Mouse (Mus musculus) gastrocnemius, postnatal 25 days (tissue): ENCODE results near the gene Crybb1. TPM values are rescaled to one million over a fixed set of nuclear protein-coding genes. Genes with fewer than 3 reads are reported as not detected.

Experiments
- DNase-seq: peaks from one replicate; pipeline ENCODE4 v3.0.0; 2022
- long read RNA-seq, 2 experiments: library from polyadenylated mRNA; stranded (forward); transcript quantifications; one replicate each; pipeline ENCODE4 v2.0.0; 2021
- total RNA-seq, 2 experiments: library from RNA; stranded (reverse); gene quantifications; 1 replicate in 1 of 2; 2 replicates in 1 of 2; pipeline ENCODE4 v1.2.3; 2021

Gene Crybb1
- 1 to 10 TPM; 3.2 to 3.9 TPM for total RNA-seq
- long read RNA-seq, experiment 1, transcript Crybb1-201 (6 exons, 882 nt): major isoform, 6 of 6 reads
- long read RNA-seq, experiment 1, partial matches to known transcripts: 0 of 6 reads
- long read RNA-seq, experiment 1, other reads (novel, unspliced or antisense): 0 of 6 reads
- long read RNA-seq, experiment 2, partial matches to known transcripts: 0 of 4 reads
- long read RNA-seq, experiment 2, other reads (novel, unspliced or antisense): 0 of 4 reads

GRCm38 (mm10) chr5:112255426-112255825 lies at the start of gene Crybb1:
Gene Crybb1, plus strand, starts transcription at chr5:112255815.
- peak; percentile 83 for DNase-seq

GRCm38 (mm10) chr5:112206543-112207255 lies 48.9 kb upstream of the Crybb1 start:
- DNase-seq: no peak

GRCm38 (mm10) chr5:112208321-112208720 lies 47.3 kb upstream of the Crybb1 start:
- DNase-seq: no peak

- no peak for DNase-seq
Observed at GRCm38 (mm10) chr5:112210104-112210503, 45.5 kb upstream of the Crybb1 start.

- no peak for DNase-seq
Observed at GRCm38 (mm10) chr5:112211911-112212310, 43.7 kb upstream of the Crybb1 start.

DNA sequence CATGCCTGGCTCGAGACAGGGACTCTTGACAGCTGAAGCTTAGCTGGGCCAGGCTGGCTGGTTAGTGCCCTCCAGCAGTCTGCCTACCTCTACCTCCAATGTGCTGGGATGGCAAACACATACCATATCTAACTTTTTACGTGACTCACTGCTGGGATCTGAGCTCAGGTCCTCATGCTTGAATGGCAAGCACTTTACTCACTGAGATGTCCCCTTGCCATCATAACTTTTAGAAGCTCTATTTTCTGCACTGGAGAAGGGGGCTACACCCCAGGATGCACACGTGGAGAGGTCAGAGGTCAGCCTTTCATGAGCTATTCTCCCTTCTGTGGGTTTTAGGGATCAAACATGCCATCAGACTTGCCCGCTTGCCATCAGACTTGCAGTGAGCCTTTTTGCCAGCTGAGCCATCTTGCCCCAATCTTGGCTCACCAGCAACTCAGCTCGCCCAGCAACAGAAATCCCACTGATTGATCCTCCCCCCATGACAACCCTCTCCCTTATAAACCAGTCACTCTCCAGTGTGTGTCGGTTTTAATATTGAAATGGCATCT lies 42.8 kb upstream of the Crybb1 start:
- no peak for DNase-seq

GRCm38 (mm10) chr5:112213331-112214240 lies 42.0 kb upstream of the Crybb1 start:
- no peak for DNase-seq

DNA sequence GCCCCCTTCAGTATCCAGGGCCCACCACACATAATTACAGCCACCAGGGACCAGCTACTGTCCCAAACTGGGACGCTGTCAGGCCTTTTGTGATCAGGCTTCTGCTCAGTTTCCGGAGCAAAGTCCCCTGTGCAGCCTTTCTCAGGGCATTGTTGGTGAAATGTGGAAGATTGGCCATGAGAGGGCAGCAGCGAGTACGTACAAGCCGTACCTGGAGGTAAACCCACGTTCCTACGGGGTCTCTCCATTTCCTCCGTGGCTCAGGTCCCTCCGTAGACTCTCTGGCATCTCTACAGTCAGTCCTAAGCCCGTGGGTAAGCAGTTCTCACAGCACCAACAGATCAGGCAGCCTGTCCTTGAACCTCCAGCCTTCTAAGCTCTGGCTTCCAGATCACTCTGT lies 41.2 kb upstream of the Crybb1 start:
- no peak for DNase-seq

DNA sequence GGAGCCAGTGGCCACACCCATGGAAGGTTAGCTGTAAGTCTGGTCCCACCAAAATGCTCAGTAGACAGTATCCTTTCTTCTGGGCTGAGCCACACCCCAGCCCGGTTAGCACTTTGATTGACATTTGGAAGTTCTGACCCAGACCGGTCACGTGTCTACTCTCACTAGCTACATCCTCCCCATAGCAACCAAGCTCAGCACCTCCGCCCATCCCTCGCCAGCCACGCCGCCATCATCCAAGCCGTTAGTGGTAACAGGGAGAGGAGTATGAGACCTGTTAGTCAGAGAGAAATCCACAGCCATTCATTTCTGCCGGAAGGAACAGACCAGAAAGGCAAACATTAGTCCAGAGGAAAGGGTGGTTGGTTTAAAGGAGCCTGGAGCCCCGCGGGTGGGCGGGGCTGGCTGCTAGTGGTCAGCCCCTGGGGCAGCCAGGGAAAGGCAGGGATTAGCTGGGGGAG lies 40.3 kb upstream of the Crybb1 start:
- DNase-seq: no peak

GRCm38 (mm10) chr5:112215801-112216251 lies 39.8 kb upstream of the Crybb1 start:
- DNase-seq: no peak

DNA sequence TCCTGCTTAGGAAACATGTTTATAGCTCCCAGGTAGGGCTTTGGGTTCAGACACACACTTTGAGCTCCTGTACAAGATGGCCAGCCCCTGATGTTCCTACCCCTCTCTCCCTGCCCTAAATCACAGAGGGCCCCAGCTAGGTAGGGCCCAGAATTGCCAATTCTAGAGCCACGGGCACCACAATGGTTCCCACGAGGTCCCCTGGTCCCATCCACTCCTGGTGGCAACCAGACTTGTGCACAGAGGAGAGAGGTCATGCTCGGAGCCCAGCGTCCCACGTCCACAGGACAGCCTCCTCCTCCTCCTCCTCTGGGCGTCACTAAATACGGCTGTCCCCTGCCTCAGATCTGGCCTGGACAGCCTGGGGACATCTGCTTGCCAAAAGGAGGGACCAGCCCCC lies 39.3 kb upstream of the Crybb1 start:
- no peak for DNase-seq

DNA sequence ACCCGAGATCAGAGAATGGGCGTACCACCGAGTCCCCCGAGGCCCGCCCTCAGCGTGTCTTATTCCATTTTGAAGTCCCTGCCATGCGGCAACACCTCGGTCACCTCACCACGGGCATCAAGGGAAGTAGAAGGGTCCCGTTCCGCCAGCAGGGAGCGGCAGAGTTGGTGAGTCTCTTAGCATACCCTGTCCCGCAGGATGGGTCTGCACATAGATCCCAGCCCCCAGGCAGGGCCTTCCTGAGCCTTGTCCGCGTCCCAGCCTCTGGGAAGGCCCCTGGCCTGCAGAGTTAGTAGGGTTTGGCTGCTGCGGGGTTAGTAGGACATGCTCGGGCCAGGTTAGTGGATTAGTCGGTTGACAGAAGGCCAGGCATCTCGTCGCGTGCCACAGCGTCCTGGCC lies 38.6 kb upstream of the Crybb1 start:
- no peak for DNase-seq

DNA sequence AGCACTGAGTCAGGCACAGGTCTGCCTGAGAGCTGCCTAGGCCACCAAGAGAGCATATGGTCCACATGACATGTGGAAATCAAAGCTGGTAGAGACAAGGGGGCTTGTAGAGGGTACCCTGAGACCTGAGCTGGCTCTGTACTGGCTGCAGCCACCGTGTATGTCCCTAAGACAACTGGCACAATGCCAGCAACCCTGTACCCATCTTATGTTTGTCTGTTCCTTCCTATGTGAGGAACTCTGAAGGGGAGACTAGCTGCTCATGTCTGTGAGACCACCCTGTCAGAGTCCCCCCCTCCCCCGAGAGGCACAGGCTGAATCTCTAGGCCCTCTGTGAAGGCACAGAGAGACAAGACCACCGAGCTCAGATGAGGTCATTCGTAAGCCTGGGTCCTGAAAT lies 36.9 kb upstream of the Crybb1 start:
- DNase-seq: no peak

GRCm38 (mm10) chr5:112219398-112219797 lies 36.2 kb upstream of the Crybb1 start:
- DNase-seq: no peak

DNA sequence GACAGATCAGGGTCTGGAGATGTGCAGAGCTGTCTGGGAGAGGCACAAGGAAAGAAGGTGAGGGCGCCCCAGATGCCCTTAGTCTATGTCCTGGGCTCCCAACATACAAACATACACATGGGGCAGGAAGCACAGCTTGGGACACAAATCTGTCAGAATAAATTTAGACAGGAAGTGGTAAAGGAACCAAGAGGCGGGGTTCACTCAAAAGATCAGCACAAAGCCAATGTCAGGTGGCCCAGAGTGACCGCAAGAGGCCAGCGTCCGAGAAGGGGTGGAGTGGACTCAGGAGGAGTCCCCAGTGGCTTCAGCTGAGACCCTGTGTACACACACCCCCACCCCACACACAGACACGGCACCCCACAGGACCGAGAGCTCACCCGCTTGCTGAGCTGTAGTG lies 35.4 kb upstream of the Crybb1 start:
- DNase-seq: no peak

- no peak for DNase-seq
Observed at GRCm38 (mm10) chr5:112225591-112225990, 30.0 kb upstream of the Crybb1 start.

- peak; percentile 32 for DNase-seq
Observed at GRCm38 (mm10) chr5:112227354-112227753, 28.3 kb upstream of the Crybb1 start.

GRCm38 (mm10) chr5:112227898-112228239 lies 27.7 kb upstream of the Crybb1 start:
- no peak for DNase-seq

DNA sequence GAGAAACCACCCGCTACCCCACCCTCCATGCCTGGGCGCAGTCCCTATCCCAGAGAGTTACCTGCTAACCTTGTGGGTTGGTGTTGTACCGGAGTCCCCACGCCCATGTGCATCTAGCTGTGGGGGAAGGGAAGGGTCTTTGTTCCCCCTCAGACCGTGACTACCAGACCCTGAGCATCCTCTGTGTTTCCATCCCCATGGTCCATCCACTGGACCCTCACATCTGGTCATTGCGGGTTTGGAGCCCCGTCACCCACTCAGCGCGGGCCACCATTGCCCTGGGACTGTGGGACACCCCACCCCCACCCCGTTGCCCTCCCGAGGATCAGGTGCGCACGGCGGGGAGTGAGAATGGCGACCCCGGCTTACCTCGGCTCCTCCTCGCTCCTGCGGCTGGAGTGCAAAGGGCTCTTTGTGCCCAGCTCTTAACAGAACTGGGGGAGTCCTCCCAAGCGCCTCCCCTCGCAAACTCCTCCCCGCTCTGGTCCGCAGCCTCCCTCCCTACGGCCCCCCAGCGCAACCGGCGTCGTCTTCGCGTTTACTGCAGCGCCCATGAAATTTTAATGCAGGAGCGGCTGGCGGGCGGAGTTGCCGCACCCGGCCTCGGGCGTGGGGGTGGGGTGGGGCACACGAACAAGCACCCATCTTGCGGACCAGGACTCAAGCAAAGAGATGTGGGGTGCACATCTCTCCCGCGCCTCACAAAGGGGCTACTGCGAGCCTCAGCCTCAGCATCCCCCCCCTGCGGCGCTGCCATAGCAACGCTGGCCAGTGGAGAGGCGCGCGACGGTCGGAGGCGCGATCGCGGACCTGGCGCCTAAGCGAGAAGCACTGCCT lies 27.2 kb upstream of the Crybb1 start:
- DNase-seq: no peak

DNA sequence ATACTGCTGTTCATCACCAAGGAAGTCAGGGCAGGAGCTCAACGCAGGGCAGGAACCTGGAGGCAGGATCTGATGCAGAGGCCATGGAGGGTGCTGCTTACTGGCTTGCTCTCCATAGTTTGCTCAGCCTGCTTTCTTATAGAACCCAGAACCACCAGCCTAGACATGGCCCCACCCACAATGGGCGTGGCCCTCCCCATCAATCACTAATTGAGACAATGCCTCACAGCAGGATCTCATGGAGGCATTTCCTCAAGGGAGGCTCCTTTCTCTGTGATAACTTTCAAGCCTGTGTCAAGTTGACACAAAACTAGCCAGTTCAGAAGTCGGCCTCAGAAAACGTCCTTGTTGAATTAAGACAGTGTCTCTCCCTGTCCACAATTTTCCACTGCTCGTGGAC lies 19.8 kb upstream of the Crybb1 start:
- no peak for DNase-seq

DNA sequence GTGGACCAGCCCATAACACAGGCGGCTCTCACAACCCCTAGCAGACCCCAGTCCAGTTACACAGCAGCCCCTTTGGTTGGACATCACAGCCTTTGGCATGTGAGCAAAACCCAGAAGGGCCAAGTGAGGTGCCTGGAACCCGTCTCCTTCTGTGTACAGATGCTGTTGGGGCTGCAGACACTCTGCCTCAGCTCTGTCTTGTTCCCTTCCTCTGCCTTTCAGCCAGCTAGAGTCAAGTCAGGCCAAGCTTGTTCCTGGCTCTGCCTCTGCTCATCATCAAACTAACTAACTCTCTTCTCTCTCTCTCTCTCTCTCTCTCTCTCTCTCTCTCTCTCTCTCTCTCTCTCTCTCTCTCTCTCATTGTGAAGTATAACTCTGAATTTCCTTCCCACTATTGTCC lies 19.0 kb upstream of the Crybb1 start:
- no peak for DNase-seq

GRCm38 (mm10) chr5:112237439-112237838 lies 18.2 kb upstream of the Crybb1 start:
- DNase-seq: no peak
